Mouse (Mus musculus) testis, adult 2 months (tissue): Measurements from ENCODE around the gene Itga11.

Experiments used
- CTCF ChIP-seq: fragments of 200-500 bp; IDR thresholded peaks from 2 replicates; pipeline ENCODE4 v1.5.1; 2012; ENCODE audit warnings: low read depth, mild to moderate bottlenecking, inconsistent platforms, low read length, moderate library complexity; ENCODE audit not compliant: control insufficient read depth, insufficient read depth, insufficient replicate concordance
- POLR2A ChIP-seq: fragments of 200-500 bp; IDR thresholded peaks from 2 replicates; pipeline ENCODE4 v1.6.1; 2012; ENCODE audit warnings: low read depth, mild to moderate bottlenecking, inconsistent platforms, low read length, moderate library complexity; ENCODE audit not compliant: control insufficient read depth

GRCm38 (mm10) chr9:62725247-62725646 lies 47.6 kb downstream of the Itga11 start:
- no peak for TF ChIP-seq CTCF
- TF ChIP-seq POLR2A: no peak
